Mouse (Mus musculus): ENCODE results near the gene Gm10491. TPM values are rescaled to one million over a fixed set of nuclear protein-coding genes. Genes with fewer than 3 reads are reported as not detected.
"Not testable (repeated sequence)": the region's sequence is repeated elsewhere in the genome, so short reads cannot be mapped to it uniquely, and the experiment has no call there.

Gm10491 gene
- polyA plus RNA-seq, 1 experiment from 2014 or later = not detected

GRCm38 (mm10) chrX:7926266-7926665, 18.6 kb upstream of the Gm10491 start:
- ATAC-seq (replicated peaks; ENCODE audit: extremely low read depth, insufficient read depth, low FRiP score) = no peak

DNA sequence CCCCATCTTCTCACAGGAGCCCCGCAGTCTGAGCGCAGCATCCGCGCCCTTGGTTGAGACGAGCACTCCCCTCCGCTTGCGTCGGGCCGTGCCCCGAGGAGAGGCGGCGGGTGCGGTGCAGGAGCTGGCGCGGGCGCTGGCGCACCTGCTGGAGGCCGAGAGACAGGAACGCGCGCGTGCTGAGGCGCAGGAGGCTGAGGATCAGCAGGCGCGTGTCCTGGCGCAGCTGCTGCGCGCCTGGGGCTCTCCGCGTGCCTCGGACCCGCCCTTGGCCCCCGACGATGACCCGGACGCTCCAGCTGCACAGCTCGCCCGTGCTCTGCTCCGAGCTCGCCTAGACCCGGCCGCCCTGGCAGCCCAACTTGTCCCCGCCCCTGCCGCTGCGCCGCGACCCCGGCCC, 14.4 kb upstream of the Gm10491 start:
- Histone ChIP-seq H3K4me1 (ENCODE audit: control insufficient read depth, insufficient read depth, low read length) (peaks cover 2% of the 10 kb centered on the region; the same call in 1 of the 2 replicates), H3K27me3 (ENCODE audit: control insufficient read depth, insufficient read depth, low read length) (peaks cover 71% of the 10 kb centered on the region), H3K4me3 (ENCODE audit: low read length) (peak overlapping the region; percentile 34), H3K4me2 (ENCODE audit: low read depth, low read length) (peak overlapping the region; percentile 58), H3K27ac (ENCODE audit: low read length) (no peak overlapping the region), H3K9ac (ENCODE audit: low read length) (no peak overlapping the region), H3K9me3 (replicated peaks; ENCODE audit: control insufficient read depth, low read length) (no peaks in the 10 kb centered on the region; the same call in 1 of the 2 replicates), H3K36me3 (ENCODE audit: control insufficient read depth, insufficient read depth) (no peaks in the 10 kb centered on the region)
- WGBS = 7% methylated on average over 37 of the region's 48 CpGs
- no peak for ATAC-seq (replicated peaks; ENCODE audit: extremely low read depth, insufficient read depth, low FRiP score)

More at GRCm38 (mm10) chrX:7926266-7926665, 18.6 kb upstream of the Gm10491 start:
- Histone ChIP-seq H3K27ac (ENCODE audit: low read length) (no peak overlapping the region), H3K4me1 (ENCODE audit: control insufficient read depth, insufficient read depth, low read length) (peaks cover 2% of the 10 kb centered on the region; the same call in 1 of the 2 replicates), H3K9ac (ENCODE audit: low read length) (no peak overlapping the region), H3K27me3 (ENCODE audit: control insufficient read depth, insufficient read depth, low read length) (peaks cover 58% of the 10 kb centered on the region), H3K36me3 (ENCODE audit: control insufficient read depth, insufficient read depth) (peaks cover 3% of the 10 kb centered on the region; the same call in 1 of the 2 replicates), H3K4me2 (ENCODE audit: low read depth, low read length) (no peak overlapping the region), H3K4me3 (ENCODE audit: low read length) (no peak overlapping the region), H3K9me3 (replicated peaks; ENCODE audit: control insufficient read depth, low read length) (no peaks in the 10 kb centered on the region)
- 64% methylated on average over 6 of the region's 6 CpGs for WGBS

DNA sequence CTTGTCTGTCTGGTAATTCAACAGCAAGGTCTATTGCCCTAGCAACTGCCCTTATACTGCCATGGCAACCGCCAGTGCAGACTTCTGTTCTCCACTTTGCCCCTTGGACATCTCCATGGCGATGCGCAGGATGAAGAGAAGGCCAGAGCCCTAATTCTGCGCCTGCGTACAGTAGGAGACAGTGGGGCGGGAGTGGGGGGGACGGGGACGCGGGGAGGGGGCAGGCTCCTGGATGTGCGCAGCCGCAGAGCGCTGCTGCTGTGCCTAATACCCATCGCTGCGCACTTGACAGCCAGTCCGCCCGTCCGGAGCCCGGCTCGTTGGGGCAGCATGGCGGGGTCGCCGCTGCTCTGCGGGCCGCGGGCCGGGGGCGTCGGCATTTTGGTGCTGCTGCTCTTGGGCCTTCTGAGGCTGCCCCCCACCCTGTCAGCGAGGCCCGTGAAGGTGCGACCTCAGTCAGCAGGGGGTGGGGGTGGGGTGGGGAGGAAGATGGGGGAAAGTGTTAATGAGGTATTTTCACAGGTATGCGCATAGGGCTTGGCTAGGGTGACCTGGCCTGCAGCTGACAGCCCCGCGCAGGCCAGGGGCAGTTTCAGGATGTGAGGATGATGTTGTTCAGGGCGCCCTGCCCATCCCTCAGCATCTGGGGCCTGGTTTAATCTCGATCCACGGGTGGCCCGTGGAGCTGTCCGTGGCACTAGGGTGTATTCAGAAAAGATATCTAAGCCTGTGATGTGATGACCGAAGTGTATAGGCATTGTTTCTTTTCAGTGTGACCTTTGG, 12.2 kb upstream of the Gm10491 start, which contains the start of gene Pcsk1n:
Pcsk1n (plus strand) TSS at position 222 of the 783 bp plus-strand sequence.
- Histone ChIP-seq H3K27ac (ENCODE audit: low read length) (no peak within 1 kb of the TSS), H3K27me3 (ENCODE audit: control insufficient read depth, insufficient read depth, low read length) (peaks cover 54% of the 10 kb centered on the region), H3K4me2 (ENCODE audit: low read depth, low read length) (peak within 1 kb of the TSS; percentile 18; the same call in 1 of the 2 replicates), H3K9ac (ENCODE audit: low read length) (no peak within 1 kb of the TSS), H3K4me1 (ENCODE audit: control insufficient read depth, insufficient read depth, low read length) (peaks cover 2% of the 10 kb centered on the region; the same call in 1 of the 2 replicates), H3K9me3 (replicated peaks; ENCODE audit: control insufficient read depth, low read length) (no peaks in the 10 kb centered on the region; the same call in 1 of the 2 replicates), H3K4me3 (ENCODE audit: low read length) (0 out of 2 replicates have a peak within 1 kb of the TSS, but pooled peaks have one; percentile 12), H3K36me3 (ENCODE audit: control insufficient read depth, insufficient read depth) (no peaks in the 10 kb centered on the region)
- WGBS = 13% methylated on average over 36 of the region's 40 CpGs
- no peak for ATAC-seq (replicated peaks; ENCODE audit: extremely low read depth, insufficient read depth, low FRiP score)

GRCm38 (mm10) chrX:7917960-7918359, 10.3 kb upstream of the Gm10491 start:
- H3K4me1 ChIP-seq (ENCODE audit: control insufficient read depth, insufficient read depth, low read length) = not testable (repeated sequence)

GRCm38 (mm10) chrX:7915669-7916068, 8.0 kb upstream of the Gm10491 start:
- not testable (repeated sequence) for H3K4me1 ChIP-seq (ENCODE audit: control insufficient read depth, insufficient read depth, low read length); H3K4me3 ChIP-seq (ENCODE audit: low read length); H3K9me3 ChIP-seq (replicated peaks; ENCODE audit: control insufficient read depth, low read length); H3K4me2 ChIP-seq (ENCODE audit: low read depth, low read length); H3K27ac ChIP-seq (ENCODE audit: low read length); H3K36me3 ChIP-seq (ENCODE audit: control insufficient read depth, insufficient read depth); ATAC-seq (replicated peaks; ENCODE audit: extremely low read depth, insufficient read depth, low FRiP score); H3K9ac ChIP-seq (ENCODE audit: low read length)
- H3K27me3 ChIP-seq (ENCODE audit: control insufficient read depth, insufficient read depth, low read length) = peaks cover 19% of the 10 kb centered on the region
- 19% methylated on average over 3 of the region's 3 CpGs for WGBS

More at GRCm38 (mm10) chrX:7917960-7918359, 10.3 kb upstream of the Gm10491 start:
- peaks cover 37% of the 10 kb centered on the region for H3K27me3 ChIP-seq (ENCODE audit: control insufficient read depth, insufficient read depth, low read length)
- not testable (repeated sequence) for H3K36me3 ChIP-seq (ENCODE audit: control insufficient read depth, insufficient read depth); H3K4me2 ChIP-seq (ENCODE audit: low read depth, low read length); ATAC-seq (replicated peaks; ENCODE audit: extremely low read depth, insufficient read depth, low FRiP score); H3K27ac ChIP-seq (ENCODE audit: low read length); H3K9ac ChIP-seq (ENCODE audit: low read length); H3K4me3 ChIP-seq (ENCODE audit: low read length); H3K9me3 ChIP-seq (replicated peaks; ENCODE audit: control insufficient read depth, low read length)
- WGBS = 64% methylated on average over 6 of the region's 6 CpGs

- H3K9me3 ChIP-seq (replicated peaks; ENCODE audit: control insufficient read depth, low read length) = no peaks in the 10 kb centered on the region
- WGBS = 53% methylated on average over 6 of the region's 6 CpGs
- H3K36me3 ChIP-seq (ENCODE audit: control insufficient read depth, insufficient read depth) = peaks cover 3% of the 10 kb centered on the region
- no peaks in the 10 kb centered on the region for H3K27me3 ChIP-seq (ENCODE audit: control insufficient read depth, insufficient read depth, low read length)
- H3K27ac ChIP-seq (ENCODE audit: low read length) = no peak overlapping the region
- ATAC-seq (replicated peaks; ENCODE audit: extremely low read depth, insufficient read depth, low FRiP score) = no peak
- H3K4me2 ChIP-seq (ENCODE audit: low read depth, low read length) = no peak overlapping the region
- H3K4me1 ChIP-seq (ENCODE audit: control insufficient read depth, insufficient read depth, low read length) = no peaks in the 10 kb centered on the region
- no peak overlapping the region for H3K9ac ChIP-seq (ENCODE audit: low read length)
- no peak overlapping the region for H3K4me3 ChIP-seq (ENCODE audit: low read length)
Observed at GRCm38 (mm10) chrX:7910473-7910872, 2.8 kb upstream of the Gm10491 start.

DNA sequence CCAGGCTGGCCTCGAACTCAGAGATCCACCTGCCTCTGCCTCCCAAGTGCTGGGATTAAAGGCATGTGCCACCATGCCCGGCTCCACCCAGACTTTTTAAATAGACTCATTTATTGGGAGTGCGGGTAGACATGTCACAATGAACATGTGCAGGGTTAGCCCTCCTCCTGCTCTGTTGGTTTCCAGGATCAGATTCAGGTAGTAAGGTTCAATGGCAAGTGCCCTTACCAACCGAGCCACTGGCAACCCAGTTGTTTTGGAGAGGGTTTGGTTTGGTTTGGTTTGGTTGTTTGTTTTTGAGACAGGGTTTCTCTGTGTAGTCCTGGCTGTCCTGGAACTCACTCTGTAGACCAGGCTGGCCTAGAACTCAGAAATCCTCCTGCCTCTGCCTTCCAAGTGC, 1.6 kb upstream of the Gm10491 start, which contains the start of gene Gm10490:
Gm10490 (plus strand) TSS at position 301 of the 400 bp plus-strand sequence.
- WGBS = 90% methylated on average over 4 of the region's 4 CpGs

GRCm38 (mm10) chrX:7904441-7904840, 3.2 kb downstream of the Gm10491 start:
- H3K36me3 ChIP-seq (ENCODE audit: control insufficient read depth, insufficient read depth) = peaks cover 3% of the 10 kb centered on the region
- no peak for ATAC-seq (replicated peaks; ENCODE audit: extremely low read depth, insufficient read depth, low FRiP score)
- H3K4me1 ChIP-seq (ENCODE audit: control insufficient read depth, insufficient read depth, low read length) = no peaks in the 10 kb centered on the region
- no peak overlapping the region for H3K4me3 ChIP-seq (ENCODE audit: low read length)
- H3K4me2 ChIP-seq (ENCODE audit: low read depth, low read length) = no peak overlapping the region
- no peak overlapping the region for H3K9ac ChIP-seq (ENCODE audit: low read length)
- H3K9me3 ChIP-seq (replicated peaks; ENCODE audit: control insufficient read depth, low read length) = no peaks in the 10 kb centered on the region
- H3K27me3 ChIP-seq (ENCODE audit: control insufficient read depth, insufficient read depth, low read length) = no peaks in the 10 kb centered on the region
- no peak overlapping the region for H3K27ac ChIP-seq (ENCODE audit: low read length)
- 79% methylated on average over 5 of the region's 5 CpGs for WGBS

More for the DNA sequence above, 1.6 kb upstream of the Gm10491 start, which contains the start of gene Gm10490:
- not testable (repeated sequence) for H3K4me1 ChIP-seq (ENCODE audit: control insufficient read depth, insufficient read depth, low read length); H3K4me3 ChIP-seq (ENCODE audit: low read length); H3K9me3 ChIP-seq (replicated peaks; ENCODE audit: control insufficient read depth, low read length); H3K27me3 ChIP-seq (ENCODE audit: control insufficient read depth, insufficient read depth, low read length); H3K27ac ChIP-seq (ENCODE audit: low read length); H3K4me2 ChIP-seq (ENCODE audit: low read depth, low read length); ATAC-seq (replicated peaks; ENCODE audit: extremely low read depth, insufficient read depth, low FRiP score); H3K36me3 ChIP-seq (ENCODE audit: control insufficient read depth, insufficient read depth); H3K9ac ChIP-seq (ENCODE audit: low read length)
